Mouse (Mus musculus) stomach, postnatal 0 days (tissue): ENCODE measurements around the gene Bex6. TPM values are rescaled to one million over a fixed set of nuclear protein-coding genes. Genes with fewer than 3 reads are reported as not detected.
A peak's percentile ranks its signal among the peaks of the same experiment; 100 is the strongest.

Source experiments
- ATAC-seq: fragments of 200-750 bp; cut with Nextera tagmentation; 2 replicates; pipeline ENCODE4 v1.8.0; 2017; ENCODE audit not compliant: low FRiP score, low TSS enrichment
- DNase-seq: peaks from one replicate; pipeline ENCODE4 v3.0.0-alpha.2; 2016; ENCODE audit warnings: low spot score
- H3K27ac ChIP-seq: fragments of 300-500 bp; sonication (generic); replicated peaks from 2 replicates; pipeline ENCODE4 v1.5.1; 2014; ENCODE audit warnings: mild to moderate bottlenecking, control low read depth
- H3K27me3 ChIP-seq: fragments of 300-500 bp; sonication (generic); 2 replicates; pipeline ENCODE4 v1.6.1; 2014; ENCODE audit warnings: low read length; ENCODE audit not compliant: control insufficient read depth, insufficient read depth
- H3K36me3 ChIP-seq: fragments of 300-500 bp; sonication (generic); 2 replicates; pipeline ENCODE4 v1.6.1; 2014; ENCODE audit warnings: low read length, mixed read lengths; ENCODE audit not compliant: control insufficient read depth, insufficient read depth
- H3K4me1 ChIP-seq: fragments of 300-500 bp; sonication (generic); replicated peaks from 2 replicates; pipeline ENCODE4 v1.6.1; 2014; ENCODE audit warnings: antibody characterized with exemption; ENCODE audit not compliant: control insufficient read depth, insufficient read depth
- H3K4me2 ChIP-seq: fragments of 300-500 bp; sonication (generic); replicated peaks from 2 replicates; pipeline ENCODE4 v1.6.1; 2014; ENCODE audit warnings: low read depth, mild to moderate bottlenecking, control low read depth, moderate library complexity
- H3K4me3 ChIP-seq: fragments of 300-500 bp; sonication (generic); 2 replicates; pipeline ENCODE4 v1.5.1; 2014; ENCODE audit warnings: low read depth, low read length, control low read depth
- H3K9ac ChIP-seq: fragments of 300-500 bp; sonication (generic); 2 replicates; pipeline ENCODE4 v1.6.1; 2014; ENCODE audit warnings: mild to moderate bottlenecking, low read length, control low read depth, mixed read lengths
- H3K9me3 ChIP-seq: fragments of 300-500 bp; sonication (generic); 2 replicates; pipeline ENCODE4 v1.6.1; 2016; ENCODE audit warnings: low read length; ENCODE audit not compliant: control insufficient read depth
- CTCF ChIP-seq: IDR thresholded peaks from 2 replicates; pipeline ENCODE4 v1.5.1; 2016; ENCODE audit warnings: antibody characterized with exemption, low read depth, mild to moderate bottlenecking, moderate library complexity
- EP300 ChIP-seq: optimal IDR thresholded peaks from 2 replicates; pipeline ENCODE3; 2016; ENCODE audit warnings: antibody characterized with exemption
- WGBS: fragments of 180-500 bp; shearing (Covaris S2); extraction: QIAGEN DNeasy Blood & Tissue Kit; methylation state at CpG from one replicate; pipeline ENCODE4 v1.1.7; 2014; 5-methylcytosine and 5-hydroxymethylcytosine counted together
- polyA plus RNA-seq: library from polyadenylated mRNA; unstranded; fragments of >200 nt; fragmentation: Nextera tagmentation; extraction: Ambion mirVana; gene quantifications from 2 replicates; pipeline ENCODE4 v1.2.1, GENCODE M21; 2015

The Bex6 gene
- not detected in 2 replicates for polyA plus RNA-seq

DNA sequence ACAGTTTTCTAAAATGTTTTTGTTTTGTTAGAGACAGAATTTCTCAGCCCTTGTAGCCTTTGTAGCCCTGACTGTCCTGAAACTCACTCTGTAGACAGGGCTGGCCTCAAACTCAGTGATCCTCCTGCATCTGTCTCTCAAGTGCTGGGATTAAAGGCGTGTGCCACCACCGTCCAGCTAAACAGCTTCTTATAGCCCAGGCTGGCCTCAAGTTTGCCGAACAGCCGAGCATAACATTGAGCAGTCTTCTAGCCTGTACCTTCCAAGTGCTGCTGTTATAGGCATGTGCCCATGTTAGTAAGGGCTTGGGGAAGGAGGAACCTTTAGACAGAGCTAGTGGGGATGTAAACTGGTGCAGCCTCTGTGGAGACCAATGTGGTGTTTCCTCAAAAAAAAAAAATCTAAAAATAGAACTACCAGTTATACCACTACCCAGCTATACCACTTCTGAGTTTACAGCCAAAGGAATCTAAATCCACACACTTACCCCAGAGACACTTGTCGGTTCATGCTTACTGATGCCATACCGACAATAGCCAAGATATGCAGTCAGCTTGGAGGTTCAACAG lies at the start of gene Bex6:
TSS of gene Bex6 (plus strand) at position 491 of the 569 bp plus-strand sequence.
- no peaks in the 10 kb centered on the region for H3K9me3 ChIP-seq
- H3K4me1 ChIP-seq: no peaks in the 10 kb centered on the region
- H3K4me3 ChIP-seq: no peak within 1 kb of the TSS
- 78% methylated on average over 6 of the region's 6 CpGs for WGBS
- no peaks in the 10 kb centered on the region for H3K36me3 ChIP-seq
- no peaks in the 10 kb centered on the region for H3K27me3 ChIP-seq
- no peak within 1 kb of the TSS for H3K27ac ChIP-seq
- no peak within 1 kb of the TSS for H3K4me2 ChIP-seq
- no peak within 1 kb of the TSS for H3K9ac ChIP-seq
- DNase-seq: no peak
- ATAC-seq: no peak
- no peak for TF ChIP-seq CTCF
- no peak for TF ChIP-seq EP300

- DNase-seq: peak; percentile 33
- peak overlapping the region; percentile 28 for H3K4me3 ChIP-seq
- H3K4me1 ChIP-seq: no peaks in the 10 kb centered on the region
- H3K9ac ChIP-seq: no peak overlapping the region
- H3K27me3 ChIP-seq: no peaks in the 10 kb centered on the region
- H3K36me3 ChIP-seq: no peaks in the 10 kb centered on the region
- H3K9me3 ChIP-seq: no peaks in the 10 kb centered on the region
- WGBS: 52% methylated on average over 16 of the region's 16 CpGs
- ATAC-seq: peak; percentile 78
- TF ChIP-seq CTCF (no peak), EP300 (no peak)
- 0 out of 2 replicates have a peak overlapping the region, but pooled peaks have one; percentile 4 for H3K27ac ChIP-seq
- peak overlapping the region; percentile 35 for H3K4me2 ChIP-seq
These were observed 49.3 kb upstream of the Bex6 start for GRCm38 (mm10) chr16:32130190-32130826.

- Histone ChIP-seq H3K9ac (no peak overlapping the region), H3K27ac (no peak overlapping the region), H3K4me2 (no peak overlapping the region), H3K4me3 (no peak overlapping the region), H3K36me3 (no peaks in the 10 kb centered on the region), H3K9me3 (no peaks in the 10 kb centered on the region), H3K4me1 (no peaks in the 10 kb centered on the region), H3K27me3 (no peaks in the 10 kb centered on the region)
- no peak for DNase-seq
- 76% methylated on average over 3 of the region's 3 CpGs for WGBS
- no peak for ATAC-seq
- TF ChIP-seq CTCF (no peak), EP300 (no peak)
These were observed 46.5 kb upstream of the Bex6 start for GRCm38 (mm10) chr16:32133148-32133547.

DNA sequence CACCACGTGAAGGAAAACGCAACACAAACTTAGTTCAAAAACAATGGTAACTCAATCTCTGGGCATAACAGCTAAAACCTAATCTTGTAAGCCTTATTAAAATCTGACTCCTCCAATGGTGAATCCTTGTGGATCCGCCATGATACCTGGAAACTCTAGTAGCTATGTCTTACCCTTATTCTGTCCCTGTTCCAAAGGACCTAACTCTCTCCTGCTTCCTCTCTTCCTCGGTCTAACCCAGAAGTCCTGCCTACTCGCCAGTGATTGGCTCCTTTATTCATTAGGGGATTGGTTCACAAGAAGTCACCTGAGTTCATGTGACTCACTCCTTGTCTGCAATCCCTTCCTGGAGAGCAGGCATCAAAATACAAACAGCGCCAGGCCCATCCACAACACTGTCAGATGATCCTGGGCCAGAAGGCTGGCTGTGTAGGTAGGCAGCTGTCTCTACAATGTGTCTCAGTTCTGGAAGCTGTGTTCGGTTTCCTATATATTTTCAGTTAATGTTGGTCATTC lies 43.7 kb upstream of the Bex6 start:
- H3K9ac ChIP-seq: no peak overlapping the region
- WGBS: 78% methylated on average over 7 of the region's 7 CpGs

DNA sequence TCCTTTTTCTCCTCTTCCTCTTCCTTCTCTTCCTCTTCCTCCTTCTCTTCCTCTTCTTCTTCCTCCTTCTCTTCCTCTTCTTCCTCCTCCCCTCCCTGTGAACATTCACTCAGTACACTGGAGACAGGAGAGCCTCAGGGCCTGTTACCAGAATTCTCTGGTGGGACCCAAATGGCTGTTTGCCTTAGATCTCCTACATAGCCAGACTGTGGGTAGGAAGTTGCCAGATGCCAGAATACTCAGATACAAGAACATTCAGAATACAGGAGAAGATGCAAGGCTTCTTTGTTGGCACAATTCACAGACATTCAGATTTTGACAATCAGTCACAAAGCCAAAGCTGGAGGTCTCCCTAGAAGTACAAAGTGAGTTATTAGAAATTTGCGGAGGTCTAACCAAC lies 40.7 kb upstream of the Bex6 start:
- H3K9me3 ChIP-seq: no peaks in the 10 kb centered on the region
- no peaks in the 10 kb centered on the region for H3K4me1 ChIP-seq
- no peak overlapping the region for H3K9ac ChIP-seq
- TF ChIP-seq CTCF: no peak
- TF ChIP-seq EP300: no peak
- H3K27me3 ChIP-seq: no peaks in the 10 kb centered on the region
- WGBS: 73% methylated on average over 1 of the region's 1 CpGs
- DNase-seq (no peak), ATAC-seq (no peak)
- H3K4me3 ChIP-seq: no peak overlapping the region
- no peak overlapping the region for H3K4me2 ChIP-seq
- H3K36me3 ChIP-seq: no peaks in the 10 kb centered on the region
- H3K27ac ChIP-seq: no peak overlapping the region

More for the DNA sequence above, 43.7 kb upstream of the Bex6 start:
- H3K27me3 ChIP-seq: no peaks in the 10 kb centered on the region
- no peak for TF ChIP-seq EP300
- no peak overlapping the region for H3K27ac ChIP-seq
- no peaks in the 10 kb centered on the region for H3K9me3 ChIP-seq
- H3K4me1 ChIP-seq: no peaks in the 10 kb centered on the region
- H3K36me3 ChIP-seq: no peaks in the 10 kb centered on the region
- no peak overlapping the region for H3K4me3 ChIP-seq
- no peak for ATAC-seq
- DNase-seq: no peak
- no peak overlapping the region for H3K4me2 ChIP-seq

GRCm38 (mm10) chr16:32143766-32144165 lies 35.9 kb upstream of the Bex6 start:
- WGBS: 92% methylated on average over 15 of the region's 15 CpGs
- no peak for DNase-seq
- Histone ChIP-seq H3K36me3 (no peaks in the 10 kb centered on the region), H3K9ac (no peak overlapping the region), H3K9me3 (no peaks in the 10 kb centered on the region), H3K27me3 (no peaks in the 10 kb centered on the region), H3K4me2 (no peak overlapping the region), H3K4me1 (no peaks in the 10 kb centered on the region), H3K27ac (no peak overlapping the region), H3K4me3 (no peak overlapping the region)
- 0 out of 2 replicates have a peak, but pooled peaks have one; percentile 13 for ATAC-seq
- no peak for TF ChIP-seq EP300
- no peak for TF ChIP-seq CTCF
